Mouse (Mus musculus) cerebellum, adult 2 months (tissue): ENCODE measurements at regions not wholly inside any gene's neighbourhood (a gene's known extent, or its start where the extent isn't known, plus 50 kb on each side); places are given as distances from the start of the nearest gene placed in this dataset.

Experiments
- CTCF ChIP-seq: fragments of 200-500 bp; IDR thresholded peaks from 2 replicates; pipeline ENCODE4 v1.5.1; 2011; ENCODE audit warnings: low read depth, mild to moderate bottlenecking, control low read depth, low read length, moderate library complexity, borderline replicate concordance; ENCODE audit not compliant: insufficient read depth
- POLR2A ChIP-seq: fragments of 200-500 bp; IDR thresholded peaks from 2 replicates; pipeline ENCODE4 v1.6.1; 2011; ENCODE audit warnings: low read length, control low read depth, borderline replicate concordance; ENCODE audit not compliant: insufficient read depth

- TF ChIP-seq POLR2A (no peak), CTCF (no peak)
Measured at GRCm38 (mm10) chr1:159099205-159099604, 118.9 kb upstream of the Pappa2 start.
